Mouse (Mus musculus) stomach, embryonic 16.5 days (tissue): ENCODE data around the gene Prelid1. TPM values are rescaled to one million over a fixed set of nuclear protein-coding genes. Genes with fewer than 3 reads are reported as not detected.
A peak's percentile ranks its signal among the peaks of the same experiment; 100 is the strongest.

Source experiments
- ATAC-seq: fragments of 200-750 bp; cut with Nextera tagmentation; 2 replicates; pipeline ENCODE4 v1.8.0; 2017; ENCODE audit warnings: moderate number of reproducible peaks, moderate TSS enrichment; ENCODE audit not compliant: insufficient read depth, low FRiP score
- H3K27ac ChIP-seq: fragments of 300-500 bp; sonication (generic); 2 replicates; pipeline ENCODE4 v1.5.1; 2014; ENCODE audit warnings: low read length
- H3K27me3 ChIP-seq: fragments of 300-500 bp; sonication (generic); 2 replicates; pipeline ENCODE4 v1.6.1; 2014; ENCODE audit warnings: low read length, control low read depth, mixed read lengths; ENCODE audit not compliant: control insufficient read depth, insufficient read depth
- H3K36me3 ChIP-seq: fragments of 300-500 bp; sonication (generic); 2 replicates; pipeline ENCODE4 v1.6.1; 2014; ENCODE audit warnings: low read length; ENCODE audit not compliant: control insufficient read depth, insufficient read depth
- H3K4me1 ChIP-seq: fragments of 300-500 bp; sonication (generic); 2 replicates; pipeline ENCODE4 v1.6.1; 2014; ENCODE audit warnings: low read length, control low read depth, mixed read lengths; ENCODE audit not compliant: control insufficient read depth, insufficient read depth
- H3K4me2 ChIP-seq: fragments of 300-500 bp; sonication (generic); 2 replicates; pipeline ENCODE4 v1.6.1; 2014; ENCODE audit warnings: low read depth, low read length, mixed read lengths
- H3K4me3 ChIP-seq: fragments of 300-500 bp; sonication (generic); replicated peaks from 2 replicates; pipeline ENCODE4 v1.5.1; 2014; ENCODE audit warnings: mild to moderate bottlenecking, low read length
- H3K9ac ChIP-seq: fragments of 300-500 bp; sonication (generic); 2 replicates; pipeline ENCODE4 v1.6.1; 2014; ENCODE audit warnings: low read length
- H3K9me3 ChIP-seq: fragments of 300-500 bp; sonication (generic); replicated peaks from 2 replicates; pipeline ENCODE4 v1.6.1; 2016; ENCODE audit warnings: low read length, control low read depth; ENCODE audit not compliant: control insufficient read depth
- WGBS: fragments of 180-500 bp; shearing (Covaris S2); extraction: QIAGEN DNeasy Blood & Tissue Kit; methylation state at CpG from one replicate; pipeline ENCODE4 v1.1.7; 2014; 5-methylcytosine and 5-hydroxymethylcytosine counted together
- polyA plus RNA-seq: library from polyadenylated mRNA; unstranded; fragments of >200 nt; fragmentation: Nextera tagmentation; extraction: Ambion mirVana; gene quantifications from 2 replicates; pipeline ENCODE4 v1.2.1, GENCODE M21; 2015

Prelid1 gene
- polyA plus RNA-seq, 1 experiment from 2014 or later: 444 TPM

DNA sequence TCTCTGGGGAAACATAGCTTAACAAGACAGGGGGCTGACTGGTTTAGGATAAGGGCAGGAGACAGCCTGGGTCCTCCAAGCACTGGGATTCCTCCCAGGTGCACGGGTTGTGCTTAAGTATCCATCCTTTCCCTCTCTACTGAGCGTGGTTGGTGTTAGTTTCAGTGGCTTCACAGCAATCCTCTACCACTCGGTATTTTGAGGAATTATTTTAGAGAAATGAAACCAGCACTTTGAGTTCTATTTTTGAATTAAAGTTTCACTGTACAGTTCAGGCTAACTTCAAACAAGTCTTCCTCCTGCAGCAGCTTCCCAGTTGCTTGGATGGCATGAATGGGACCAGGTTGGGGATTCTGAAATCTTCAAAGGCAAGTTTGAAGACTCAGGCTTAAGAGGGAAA is 1.9 kb upstream of the Prelid1 start:
- WGBS: 76% methylated on average over 3 of the region's 3 CpGs
- Histone ChIP-seq H3K4me2 (no peak overlapping the region), H3K9ac (no peak overlapping the region), H3K4me1 (peaks cover 17% of the 10 kb centered on the region), H3K36me3 (peaks cover 7% of the 10 kb centered on the region; the same call in 1 of the 2 replicates), H3K27me3 (no peaks in the 10 kb centered on the region), H3K27ac (peak overlapping the region; percentile 61), H3K4me3 (no peak overlapping the region), H3K9me3 (no peaks in the 10 kb centered on the region)
- ATAC-seq: no peak

DNA sequence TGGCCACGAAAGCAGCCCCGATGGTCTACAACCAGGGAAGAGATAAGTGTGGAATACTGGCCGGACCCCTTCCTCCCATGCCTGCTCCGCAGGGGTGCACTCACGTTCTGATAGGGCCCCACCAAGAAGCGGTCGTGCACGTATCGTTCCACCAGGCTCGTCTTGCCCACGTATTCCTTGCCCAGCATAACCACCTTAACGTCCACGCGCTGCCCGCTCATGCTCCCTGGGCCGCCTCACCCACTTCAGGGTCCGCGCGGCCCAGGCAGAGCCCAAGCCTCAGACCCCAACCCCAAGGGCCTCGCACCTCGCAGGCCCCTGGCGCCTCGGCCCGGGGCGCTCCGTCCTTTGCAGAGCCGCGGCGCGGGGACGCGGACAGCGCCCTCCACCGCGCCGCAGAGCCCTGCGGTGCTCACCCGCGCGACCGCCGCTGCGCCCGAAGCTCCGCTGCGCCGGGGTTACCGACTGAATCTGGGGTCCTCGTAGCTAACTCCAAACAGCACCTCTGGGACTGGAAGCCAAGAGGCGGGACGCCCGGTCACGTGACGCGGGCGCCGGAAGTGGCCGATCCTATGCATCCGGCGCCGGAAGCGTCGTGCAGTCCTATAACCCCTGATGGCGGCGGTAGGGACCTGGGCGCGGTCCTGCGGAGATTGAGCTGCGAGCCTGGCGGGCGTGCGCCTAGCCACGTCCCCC is 1.3 kb downstream of the Prelid1 start, which contains the start of gene Rab24:
Gene Rab24 (minus strand): TSS at position 513 of the 696 bp plus-strand sequence.
- WGBS: under 1% methylated on average over 73 of the region's 73 CpGs
- H3K27me3 ChIP-seq: no peaks in the 10 kb centered on the region
- H3K4me2 ChIP-seq: peak within 1 kb of the TSS; percentile 86
- H3K36me3 ChIP-seq: peaks cover 14% of the 10 kb centered on the region; the same call in 1 of the 2 replicates
- ATAC-seq: peak; percentile 89
- H3K4me1 ChIP-seq: peaks cover 28% of the 10 kb centered on the region
- H3K4me3 ChIP-seq: peak within 1 kb of the TSS; percentile 95
- peak within 1 kb of the TSS; percentile 91 for H3K27ac ChIP-seq
- H3K9me3 ChIP-seq: no peaks in the 10 kb centered on the region
- peak within 1 kb of the TSS; percentile 96 for H3K9ac ChIP-seq

- H3K4me1 ChIP-seq: peaks cover 32% of the 10 kb centered on the region
- H3K27me3 ChIP-seq: no peaks in the 10 kb centered on the region
- H3K9me3 ChIP-seq: no peaks in the 10 kb centered on the region
- H3K27ac ChIP-seq: peak overlapping the region; percentile 91
- ATAC-seq: no peak
- under 1% methylated on average over 31 of the region's 31 CpGs for WGBS
- peak overlapping the region; percentile 96 for H3K9ac ChIP-seq
- peak overlapping the region; percentile 86 for H3K4me2 ChIP-seq
- peak overlapping the region; percentile 95 for H3K4me3 ChIP-seq
- H3K36me3 ChIP-seq: peaks cover 14% of the 10 kb centered on the region; the same call in 1 of the 2 replicates
Measured at GRCm38 (mm10) chr13:55322130-55322825, 2.0 kb downstream of the Prelid1 start.

DNA sequence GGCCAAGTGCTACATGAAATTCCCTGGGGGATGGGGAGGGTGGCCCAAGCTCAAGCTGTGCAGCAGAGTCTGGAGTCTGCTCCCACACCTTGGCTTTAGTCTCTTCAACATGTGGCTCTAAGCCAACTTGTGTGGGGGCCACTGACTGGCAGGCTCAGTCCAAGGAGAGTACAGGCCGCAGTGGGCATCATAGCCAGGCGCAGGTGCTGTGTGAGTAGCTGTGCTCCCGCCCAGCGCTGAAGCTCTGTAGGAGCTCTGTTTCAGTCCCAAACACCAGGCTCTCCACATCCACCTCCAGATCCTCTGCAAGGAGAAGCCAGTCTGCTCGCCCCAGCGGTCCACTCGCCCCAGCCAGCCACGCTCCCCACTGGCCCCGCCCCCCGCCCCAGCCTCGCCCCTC is 5.3 kb downstream of the Prelid1 start:
- peaks cover 52% of the 10 kb centered on the region for H3K4me1 ChIP-seq
- H3K27ac ChIP-seq: no peak overlapping the region
- H3K27me3 ChIP-seq: no peaks in the 10 kb centered on the region
- 61% methylated on average over 11 of the region's 11 CpGs for WGBS
- H3K9me3 ChIP-seq: no peaks in the 10 kb centered on the region
- no peak overlapping the region for H3K4me2 ChIP-seq
- H3K36me3 ChIP-seq: peaks cover 9% of the 10 kb centered on the region; the same call in 1 of the 2 replicates
- peak overlapping the region; percentile 18; the same call in 1 of the 2 replicates for H3K9ac ChIP-seq
- ATAC-seq: no peak
- no peak overlapping the region for H3K4me3 ChIP-seq

DNA sequence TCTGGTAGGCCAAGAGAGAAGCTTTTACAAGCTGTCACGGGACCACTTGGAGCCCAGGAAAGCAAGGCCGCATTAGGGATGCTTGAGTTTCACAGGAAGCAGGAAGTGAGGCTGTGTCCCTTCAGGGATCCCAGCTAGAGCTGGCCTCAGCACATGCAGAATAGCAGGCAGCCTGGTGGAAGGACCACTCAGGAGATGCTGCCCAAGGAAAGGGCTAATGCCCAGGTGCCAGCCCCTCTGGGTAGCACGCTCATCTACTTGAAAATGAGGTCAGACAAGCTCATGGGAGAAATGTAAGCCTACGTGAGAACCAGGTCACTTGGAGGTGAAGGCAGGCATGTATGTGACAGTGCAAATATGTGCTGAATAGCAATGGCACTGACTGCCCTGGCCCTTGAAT is 6.9 kb downstream of the Prelid1 start:
- Histone ChIP-seq H3K4me2 (no peak overlapping the region; the same call in 1 of the 2 replicates), H3K4me1 (peaks cover 46% of the 10 kb centered on the region), H3K9me3 (no peaks in the 10 kb centered on the region), H3K27me3 (no peaks in the 10 kb centered on the region), H3K4me3 (no peak overlapping the region), H3K9ac (0 out of 2 replicates have a peak overlapping the region, but pooled peaks have one; percentile 35), H3K27ac (no peak overlapping the region), H3K36me3 (peaks cover 9% of the 10 kb centered on the region; the same call in 1 of the 2 replicates)
- ATAC-seq: no peak
- WGBS: 37% methylated on average over 4 of the region's 4 CpGs

DNA sequence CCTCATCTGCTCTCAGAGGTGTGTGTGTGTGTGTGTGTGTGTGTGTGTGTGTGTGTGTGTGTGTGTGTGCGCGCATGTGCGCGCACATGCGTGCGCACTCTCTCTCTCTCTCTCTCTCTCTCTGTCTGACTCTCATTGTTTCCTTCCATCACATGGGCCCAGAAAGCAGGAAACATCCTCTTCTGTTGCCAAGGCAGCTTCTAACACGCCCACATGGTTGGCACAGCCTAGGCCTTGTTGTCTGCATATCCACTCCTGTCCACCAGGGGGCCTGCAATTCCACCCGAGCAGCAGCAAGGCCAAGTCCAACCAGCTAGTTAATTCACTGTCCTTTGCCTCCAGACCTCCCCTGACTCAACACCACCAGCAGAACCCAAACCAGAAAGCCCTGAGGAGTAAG is 7.3 kb downstream of the Prelid1 start:
- no peaks in the 10 kb centered on the region for H3K27me3 ChIP-seq
- H3K4me2 ChIP-seq: peak overlapping the region; percentile 55
- ATAC-seq: peak; percentile 22
- H3K4me3 ChIP-seq: peak overlapping the region; percentile 75
- WGBS: 42% methylated on average over 8 of the region's 8 CpGs
- peaks cover 9% of the 10 kb centered on the region; the same call in 1 of the 2 replicates for H3K36me3 ChIP-seq
- peaks cover 46% of the 10 kb centered on the region for H3K4me1 ChIP-seq
- H3K9me3 ChIP-seq: no peaks in the 10 kb centered on the region
- H3K27ac ChIP-seq: no peak overlapping the region
- H3K9ac ChIP-seq: peak overlapping the region; percentile 78; the same call in 1 of the 2 replicates

DNA sequence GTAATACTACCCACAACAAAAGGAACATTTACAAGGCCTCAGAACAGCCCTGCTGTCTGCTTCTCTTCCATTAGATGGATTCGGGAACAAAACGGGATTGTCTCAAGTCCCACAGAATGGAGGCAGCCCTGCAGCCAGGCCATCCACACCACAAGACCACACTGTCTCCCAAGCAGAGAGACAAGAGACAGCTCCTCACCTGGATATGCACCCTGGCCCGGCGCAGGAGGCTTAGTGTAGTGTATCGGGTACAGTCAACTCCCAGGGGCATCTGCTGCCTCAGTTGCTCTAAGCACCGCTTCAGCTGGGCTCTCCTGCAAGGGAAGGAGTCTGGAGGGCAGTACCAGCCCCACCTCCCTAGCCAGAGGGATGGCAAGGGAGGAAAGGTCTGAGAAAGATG is 7.9 kb downstream of the Prelid1 start:
- H3K36me3 ChIP-seq: peaks cover 9% of the 10 kb centered on the region; the same call in 1 of the 2 replicates
- H3K4me3 ChIP-seq: peak overlapping the region; percentile 75
- 88% methylated on average over 6 of the region's 6 CpGs for WGBS
- H3K27me3 ChIP-seq: no peaks in the 10 kb centered on the region
- peak overlapping the region; percentile 78 for H3K9ac ChIP-seq
- H3K27ac ChIP-seq: no peak overlapping the region
- peaks cover 41% of the 10 kb centered on the region for H3K4me1 ChIP-seq
- H3K9me3 ChIP-seq: no peaks in the 10 kb centered on the region
- no peak for ATAC-seq
- peak overlapping the region; percentile 55 for H3K4me2 ChIP-seq

DNA sequence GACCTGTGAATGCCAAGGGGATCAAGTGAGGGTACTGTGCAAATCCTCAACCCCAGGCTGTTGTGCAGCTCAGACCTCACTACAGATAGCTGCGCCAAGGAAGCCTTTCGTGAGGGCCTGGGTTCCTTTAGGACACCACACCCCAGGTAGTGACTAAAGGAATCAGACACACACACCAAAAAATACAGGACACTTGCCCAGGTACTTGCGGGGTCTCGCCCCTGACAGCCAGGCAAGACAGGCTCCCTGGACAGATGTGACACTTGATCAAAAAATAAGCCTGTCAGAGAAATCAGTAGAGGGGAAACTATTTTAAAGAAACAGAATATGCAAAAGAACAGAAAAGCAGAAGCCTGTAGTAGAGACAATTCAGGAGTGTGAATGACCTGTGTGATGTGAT is 8.3 kb downstream of the Prelid1 start:
- peak overlapping the region; percentile 78 for H3K9ac ChIP-seq
- H3K4me2 ChIP-seq: peak overlapping the region; percentile 55
- H3K36me3 ChIP-seq: peaks cover 9% of the 10 kb centered on the region; the same call in 1 of the 2 replicates
- 78% methylated on average over 4 of the region's 4 CpGs for WGBS
- no peaks in the 10 kb centered on the region for H3K9me3 ChIP-seq
- no peak for ATAC-seq
- H3K4me1 ChIP-seq: peaks cover 36% of the 10 kb centered on the region
- H3K27me3 ChIP-seq: no peaks in the 10 kb centered on the region
- peak overlapping the region; percentile 75 for H3K4me3 ChIP-seq
- H3K27ac ChIP-seq: no peak overlapping the region
